Mouse (Mus musculus) embryonic fibroblast, embryonic 13.5 days (primary cell): ENCODE data around the gene Anp32b. TPM values are rescaled to one million over a fixed set of nuclear protein-coding genes. Genes with fewer than 3 reads are reported as not detected.
A peak's percentile ranks its signal among the peaks of the same experiment; 100 is the strongest.

Experiments used
- H3K27ac ChIP-seq: 2 replicates; pipeline ENCODE4 v1.5.1; 2012; ENCODE audit warnings: low read length, control low read depth, inconsistent platforms; ENCODE audit not compliant: insufficient read depth
- H3K4me1 ChIP-seq: 2 replicates; pipeline ENCODE4 v1.6.1; 2011; ENCODE audit warnings: low read length; ENCODE audit not compliant: control insufficient read depth, insufficient read depth
- H3K4me3 ChIP-seq: 2 replicates; pipeline ENCODE4 v1.5.1; 2011; ENCODE audit warnings: mild to moderate bottlenecking, control low read depth, low read length; ENCODE audit not compliant: insufficient read depth
- CTCF ChIP-seq: IDR thresholded peaks from 2 replicates; pipeline ENCODE4 v1.5.1; 2011; ENCODE audit warnings: mild to moderate bottlenecking, control low read depth, low read length, moderate library complexity, borderline replicate concordance; ENCODE audit not compliant: insufficient read depth
- POLR2A ChIP-seq: IDR thresholded peaks from 2 replicates; pipeline ENCODE4 v1.6.1; 2011; ENCODE audit warnings: low read depth, mild to moderate bottlenecking, control low read depth, low read length, moderate library complexity
- polyA plus RNA-seq: library from polyadenylated mRNA; stranded (reverse); fragments of >200 nt; gene quantifications from 2 replicates; pipeline ENCODE4 v1.2.4, GENCODE M21; 2011; ENCODE audit warnings: low read depth; ENCODE audit not compliant: missing spikeins, insufficient read length

Anp32b gene
- 202 and 231 TPM in 2 replicates for polyA plus RNA-seq

DNA sequence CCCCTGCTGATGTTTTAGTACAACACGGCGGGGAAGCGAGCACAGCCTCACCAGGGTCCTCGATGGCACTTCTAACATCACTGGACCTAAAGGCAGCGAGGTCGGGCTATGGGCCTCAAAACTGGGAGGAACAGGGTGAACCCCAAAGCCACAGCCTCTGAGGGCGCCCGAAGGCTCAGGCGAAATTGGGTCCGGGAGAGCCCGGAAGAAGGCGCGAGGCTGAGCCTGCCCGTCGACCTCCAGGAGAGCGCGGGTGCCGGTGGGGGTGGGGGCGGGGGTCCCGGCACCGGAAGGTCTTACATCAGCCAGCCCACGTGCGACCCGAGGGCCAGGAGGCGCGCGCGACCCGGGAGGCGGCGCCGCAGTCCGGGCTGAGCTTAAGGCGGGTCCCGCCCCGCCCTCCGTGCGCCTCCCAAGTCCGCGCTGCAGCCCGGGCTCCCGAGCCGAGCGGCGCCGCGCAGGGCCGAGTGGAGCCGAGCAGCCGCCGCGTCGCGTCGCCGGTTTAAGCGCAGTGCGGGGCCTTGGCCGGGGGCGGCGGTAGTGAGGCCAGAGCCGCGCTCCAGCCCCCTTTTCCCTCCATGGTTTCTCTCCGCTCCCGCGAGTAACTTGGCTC is at the start of gene Anp32b:
Anp32b (plus strand) TSS at position 384 of the 613 bp plus-strand sequence.
- Histone ChIP-seq H3K27ac (peak within 1 kb of the TSS; percentile 94), H3K4me1 (peaks cover 3% of the 10 kb centered on the region; the same call in 1 of the 2 replicates), H3K4me3 (peak within 1 kb of the TSS; percentile 89)
- TF ChIP-seq POLR2A, result peak; percentile 48
- peak; percentile 43; the same call in 1 of the 2 replicates for TF ChIP-seq CTCF

DNA sequence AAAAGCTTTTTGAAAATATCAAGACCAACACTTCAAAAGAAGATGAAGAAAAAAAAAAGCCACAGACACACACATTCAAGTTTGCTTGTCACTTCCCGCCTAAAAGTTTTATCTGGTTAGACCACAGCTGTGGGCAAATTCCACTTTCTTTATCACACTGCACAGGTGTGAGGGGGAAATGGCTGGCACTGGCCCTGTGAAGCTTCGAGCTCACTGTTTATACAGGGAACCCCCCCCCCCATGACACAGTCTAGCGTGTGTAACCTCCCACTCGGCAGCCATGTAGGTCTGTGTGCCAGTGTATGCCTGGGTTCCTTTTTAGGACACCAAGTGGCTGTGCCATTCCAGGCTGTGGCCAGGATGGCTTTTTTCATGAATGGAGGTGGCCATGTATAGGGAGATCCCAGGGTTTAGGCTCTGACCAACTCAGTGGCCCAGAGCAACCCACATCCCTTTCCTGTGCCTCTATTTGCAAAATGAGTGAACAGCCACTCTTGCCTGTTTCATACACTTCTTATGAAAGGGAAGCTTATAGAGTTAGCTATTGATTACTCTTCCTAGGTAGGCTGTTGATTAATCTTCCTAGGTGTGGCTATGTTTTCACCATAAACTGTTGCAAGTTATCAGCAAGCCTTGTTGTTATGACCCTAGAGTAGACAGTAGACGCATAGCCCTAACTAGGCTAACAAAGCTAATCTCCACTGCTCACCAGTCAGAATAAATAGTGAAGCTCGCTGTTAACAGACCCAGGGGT is 46.5 kb upstream of the Anp32b start:
- H3K4me1 ChIP-seq, result no peaks in the 10 kb centered on the region
- H3K4me3 ChIP-seq, result no peak overlapping the region
- no peak overlapping the region for H3K27ac ChIP-seq
- TF ChIP-seq CTCF (no peak), POLR2A (no peak)

DNA sequence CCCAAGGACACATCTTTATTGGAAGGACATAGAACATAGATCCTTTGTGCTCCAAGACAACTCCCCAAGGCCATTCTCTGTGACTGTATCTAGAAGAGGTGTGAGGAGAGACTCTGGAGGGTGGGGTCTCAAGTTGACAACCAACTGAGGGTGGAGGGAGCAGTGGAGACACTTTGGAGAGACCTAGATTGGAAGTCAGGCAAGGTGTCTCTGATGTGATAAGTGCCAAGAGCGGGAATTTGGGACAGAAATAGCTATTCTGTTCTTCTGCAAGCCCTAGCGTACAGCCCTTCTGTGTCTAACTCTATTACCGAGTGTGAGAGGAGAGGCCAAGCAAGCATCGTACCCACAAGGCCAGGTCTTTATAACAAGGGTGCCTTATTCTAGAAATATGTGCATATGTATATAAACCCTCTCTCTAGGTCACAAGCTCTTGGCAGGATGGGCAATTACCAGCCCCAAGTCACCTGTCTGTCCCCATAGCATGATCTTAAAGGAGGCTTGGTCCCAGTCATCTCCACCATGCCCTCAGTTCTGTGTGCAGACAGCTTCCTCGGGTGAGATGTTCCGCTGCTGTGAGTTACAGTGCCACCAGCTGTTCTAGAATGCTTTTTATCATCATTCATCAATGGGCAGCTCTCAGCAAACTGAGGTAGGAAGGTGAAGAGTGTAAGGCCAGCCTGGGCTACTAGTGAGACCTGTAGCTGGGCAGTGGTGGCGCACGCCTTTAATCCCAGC is 43.6 kb upstream of the Anp32b start:
- Histone ChIP-seq H3K4me3 (no peak overlapping the region), H3K4me1 (no peaks in the 10 kb centered on the region), H3K27ac (no peak overlapping the region)
- TF ChIP-seq CTCF, result no peak
- no peak for TF ChIP-seq POLR2A

DNA sequence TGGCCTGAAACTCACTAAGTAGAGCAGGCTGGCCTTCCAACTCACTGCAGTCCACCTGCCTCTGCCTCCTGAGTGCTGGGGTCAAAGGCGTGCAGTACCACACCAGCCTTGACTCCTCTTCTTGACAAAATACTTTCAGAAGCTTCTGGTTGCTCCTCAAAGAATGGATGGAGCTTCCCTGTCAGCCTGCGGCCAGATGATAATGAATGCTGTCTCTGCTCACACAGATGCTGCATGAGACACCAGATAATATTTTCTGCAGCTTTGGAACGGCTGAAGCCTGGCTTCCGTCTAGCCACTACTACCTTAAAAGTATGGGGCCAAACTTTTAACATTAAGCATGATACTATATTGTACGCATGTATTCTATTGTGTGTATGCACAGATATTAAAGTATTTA is 40.0 kb upstream of the Anp32b start:
- Histone ChIP-seq H3K4me3 (no peak overlapping the region), H3K4me1 (no peaks in the 10 kb centered on the region), H3K27ac (no peak overlapping the region)
- no peak for TF ChIP-seq CTCF
- no peak for TF ChIP-seq POLR2A

DNA sequence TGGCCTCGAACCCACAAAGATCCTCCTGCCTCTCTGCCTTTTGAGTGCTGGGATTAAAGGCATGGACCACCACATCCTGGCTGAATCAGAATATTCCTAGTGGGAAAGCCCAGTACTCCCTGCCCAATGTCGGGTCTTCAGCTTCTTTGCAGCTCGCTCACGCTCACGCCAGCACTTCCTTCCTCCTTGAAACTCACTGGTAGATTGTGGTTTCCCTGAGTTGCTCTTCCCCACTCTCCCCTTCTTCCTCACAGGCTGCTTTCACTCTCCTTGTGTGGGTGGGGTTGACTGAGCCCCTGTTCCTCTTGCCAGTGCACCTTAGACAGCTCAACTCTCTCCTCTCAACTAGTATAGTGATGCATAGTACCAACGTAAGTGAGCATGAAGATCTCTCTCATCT is 39.2 kb upstream of the Anp32b start:
- Histone ChIP-seq H3K4me1 (no peaks in the 10 kb centered on the region), H3K27ac (no peak overlapping the region), H3K4me3 (no peak overlapping the region)
- TF ChIP-seq POLR2A (no peak), CTCF (no peak)

DNA sequence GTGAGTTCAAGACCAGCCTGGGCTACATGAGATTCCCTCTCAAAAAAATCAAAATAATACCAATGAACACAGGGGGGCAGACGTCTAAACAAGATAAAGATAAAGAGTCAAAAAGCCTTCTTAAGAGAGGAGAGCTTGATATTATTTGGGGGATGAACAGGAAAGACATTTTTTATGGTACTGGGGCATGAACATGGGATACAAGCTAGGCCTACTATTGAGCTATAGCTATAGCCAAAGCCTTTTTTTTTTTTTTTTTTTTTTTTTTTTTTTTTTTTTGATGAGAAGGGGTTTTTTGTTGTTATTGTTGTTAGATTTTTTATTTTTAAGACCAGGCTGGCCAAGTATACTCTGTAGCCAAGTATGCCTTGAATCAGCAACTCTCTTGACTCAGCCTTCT is 38.6 kb upstream of the Anp32b start:
- H3K4me3 ChIP-seq, result no peak overlapping the region
- no peak overlapping the region for H3K27ac ChIP-seq
- TF ChIP-seq CTCF (no peak), POLR2A (no peak)
- H3K4me1 ChIP-seq, result no peaks in the 10 kb centered on the region

DNA sequence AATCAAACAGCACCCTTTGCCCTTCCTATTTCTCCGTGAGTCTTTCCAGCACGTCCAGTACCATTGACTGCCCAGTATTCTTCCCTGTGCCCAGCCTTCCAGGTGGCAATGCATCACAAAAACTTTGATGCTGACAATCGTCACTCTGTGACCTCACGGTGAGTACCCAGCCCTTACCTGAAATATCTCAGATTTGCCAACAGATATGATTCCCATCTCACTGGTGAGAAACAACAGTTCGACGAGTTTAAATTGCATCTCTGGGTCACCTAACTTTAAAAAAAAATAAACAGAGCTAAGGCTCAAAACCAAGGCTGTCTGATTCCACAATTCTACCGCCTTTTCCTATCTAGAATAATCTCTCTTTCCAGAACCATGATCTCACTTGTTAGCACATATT is 37.3 kb upstream of the Anp32b start, which contains the start of gene Hemgn:
Hemgn (minus strand) TSS at position 101 of the 400 bp plus-strand sequence.
- H3K4me1 ChIP-seq, result no peaks in the 10 kb centered on the region
- H3K27ac ChIP-seq, result no peak within 1 kb of the TSS
- no peak for TF ChIP-seq CTCF
- H3K4me3 ChIP-seq, result no peak within 1 kb of the TSS

DNA sequence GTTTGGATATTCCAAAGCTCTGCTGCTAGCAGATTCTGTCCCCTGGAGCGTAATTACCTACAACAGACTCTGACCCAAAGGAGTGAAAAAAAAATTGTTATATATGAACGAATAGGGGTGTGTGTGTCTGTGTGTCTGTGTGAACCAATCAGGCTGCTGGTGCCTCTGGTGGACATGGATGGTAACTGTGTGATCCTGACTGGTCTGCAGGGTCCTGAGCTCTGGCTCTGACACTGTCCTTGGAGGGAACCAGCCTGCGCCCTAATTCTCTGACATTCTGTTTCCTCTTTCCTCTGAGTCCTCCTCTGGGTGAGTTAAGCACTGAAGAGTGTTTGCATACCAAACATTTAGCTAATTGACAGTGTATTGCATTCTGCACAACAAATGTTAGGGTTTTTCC is 33.2 kb upstream of the Anp32b start:
- no peaks in the 10 kb centered on the region for H3K4me1 ChIP-seq
- no peak overlapping the region for H3K4me3 ChIP-seq
- no peak overlapping the region for H3K27ac ChIP-seq
- TF ChIP-seq CTCF (no peak), POLR2A (no peak)

DNA sequence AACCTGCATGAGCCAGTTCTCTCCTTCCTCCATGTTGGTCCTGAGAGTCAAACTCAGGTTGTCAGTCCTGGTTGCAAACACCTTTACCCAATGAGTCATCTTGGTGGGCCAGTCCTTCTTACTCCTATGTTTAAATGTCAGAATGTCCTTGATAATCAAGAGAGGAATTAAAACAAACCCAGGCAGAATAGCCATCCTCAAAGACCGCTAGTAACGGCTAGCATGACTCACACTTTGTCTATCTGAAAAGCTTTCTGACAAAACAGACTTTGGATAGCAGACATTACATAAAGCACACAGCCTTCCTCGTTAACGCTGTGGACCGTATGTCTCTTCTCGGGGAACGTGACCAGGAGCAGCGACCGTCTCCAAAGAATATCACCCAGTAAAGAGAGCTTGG is 31.9 kb upstream of the Anp32b start:
- no peak overlapping the region for H3K27ac ChIP-seq
- no peaks in the 10 kb centered on the region for H3K4me1 ChIP-seq
- no peak overlapping the region for H3K4me3 ChIP-seq
- TF ChIP-seq CTCF, result no peak
- TF ChIP-seq POLR2A, result no peak

DNA sequence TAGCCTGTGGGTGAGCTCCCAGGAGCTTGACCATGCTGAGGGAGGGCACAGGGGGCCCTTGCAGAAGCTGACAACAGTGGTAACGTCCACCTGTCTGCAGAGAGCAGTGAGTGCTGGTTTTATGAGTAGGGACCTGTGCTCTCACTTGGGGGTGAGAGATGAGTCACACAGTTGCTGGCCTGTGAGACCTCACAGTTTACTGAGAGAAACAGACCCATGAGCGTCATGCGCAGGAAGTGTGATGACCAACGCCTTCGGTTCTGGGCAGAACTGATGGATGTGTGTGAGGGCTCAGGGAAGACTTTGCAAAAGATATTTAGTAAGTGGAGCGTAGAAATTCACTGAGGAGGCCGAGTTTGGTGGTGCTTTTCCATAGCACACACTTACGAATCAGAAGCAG is 28.1 kb upstream of the Anp32b start:
- Histone ChIP-seq H3K27ac (no peak overlapping the region), H3K4me1 (no peaks in the 10 kb centered on the region), H3K4me3 (no peak overlapping the region)
- TF ChIP-seq POLR2A, result no peak
- TF ChIP-seq CTCF, result no peak
